Mouse (Mus musculus): ENCODE data around the gene L2hgdh. TPM values are rescaled to one million over a fixed set of nuclear protein-coding genes. Genes with fewer than 3 reads are reported as not detected.
"Not testable (repeated sequence)": the region's sequence is repeated elsewhere in the genome, so short reads cannot be mapped to it uniquely, and the experiment has no call there.

Gene L2hgdh
- polyA plus RNA-seq, 2 experiments from 2014 or later: 2.4 to 3.7 TPM

- no peak for ATAC-seq
These were observed 63.0 kb downstream of the L2hgdh start for GRCm38 (mm10) chr12:69661658-69662057.

- not testable (repeated sequence) for ATAC-seq
These were observed 70.7 kb downstream of the L2hgdh start for GRCm38 (mm10) chr12:69653973-69654372.

GRCm38 (mm10) chr12:69649511-69649910, 75.2 kb downstream of the L2hgdh start:
- ATAC-seq: no peak

GRCm38 (mm10) chr12:69645821-69646616, 78.7 kb downstream of the L2hgdh start:
- no peak for ATAC-seq

GRCm38 (mm10) chr12:69644877-69645276, 79.8 kb downstream of the L2hgdh start:
- ATAC-seq: no peak

- no peak for ATAC-seq
These were observed 81.8 kb downstream of the L2hgdh start for GRCm38 (mm10) chr12:69642877-69643276.

Other genes with a start within 250 kb of the L2hgdh start
- 10 to 100 TPM; 14.1 to 19.5 TPM for gene Vcpkmt, start 141.8 kb downstream of the L2hgdh start, polyA plus RNA-seq (2017; shearing (Covaris generic))
- gene Sos2, start 43.0 kb downstream of the L2hgdh start, polyA plus RNA-seq (2017; shearing (Covaris generic)): 10 to 100 TPM; 10.0 to 13.7 TPM
- gene Atp5s, start 77 bp upstream of the L2hgdh start, polyA plus RNA-seq (2017; shearing (Covaris generic)): 10 to 100 TPM in 1 of 2 experiments, 1 to 10 TPM in 1; 9.2 to 14.0 TPM
- not detected for gene Cdkl1, start 66.4 kb upstream of the L2hgdh start, polyA plus RNA-seq (2017; shearing (Covaris generic))
- under 1 TPM in 1 of 2 experiments, not detected in 1; 0.91 TPM for gene Atl1, start 167.7 kb upstream of the L2hgdh start, polyA plus RNA-seq (2017; shearing (Covaris generic))
- gene Map4k5, start 168.3 kb upstream of the L2hgdh start, polyA plus RNA-seq (2017; shearing (Covaris generic)): 1 to 10 TPM; 2.9 to 3.3 TPM

Measured in activated CD4-positive, CD25-positive, alpha-beta regulatory T cell, adult 4 months (primary cell).